Mouse (Mus musculus) kidney, postnatal 10 days (tissue): Measurements from ENCODE around the gene Dclk1.

Source experiments
- DNase-seq: peaks from one replicate; pipeline ENCODE4 v3.0.0; 2021; ENCODE audit warnings: mixed read lengths

Gene Dclk1

DNA sequence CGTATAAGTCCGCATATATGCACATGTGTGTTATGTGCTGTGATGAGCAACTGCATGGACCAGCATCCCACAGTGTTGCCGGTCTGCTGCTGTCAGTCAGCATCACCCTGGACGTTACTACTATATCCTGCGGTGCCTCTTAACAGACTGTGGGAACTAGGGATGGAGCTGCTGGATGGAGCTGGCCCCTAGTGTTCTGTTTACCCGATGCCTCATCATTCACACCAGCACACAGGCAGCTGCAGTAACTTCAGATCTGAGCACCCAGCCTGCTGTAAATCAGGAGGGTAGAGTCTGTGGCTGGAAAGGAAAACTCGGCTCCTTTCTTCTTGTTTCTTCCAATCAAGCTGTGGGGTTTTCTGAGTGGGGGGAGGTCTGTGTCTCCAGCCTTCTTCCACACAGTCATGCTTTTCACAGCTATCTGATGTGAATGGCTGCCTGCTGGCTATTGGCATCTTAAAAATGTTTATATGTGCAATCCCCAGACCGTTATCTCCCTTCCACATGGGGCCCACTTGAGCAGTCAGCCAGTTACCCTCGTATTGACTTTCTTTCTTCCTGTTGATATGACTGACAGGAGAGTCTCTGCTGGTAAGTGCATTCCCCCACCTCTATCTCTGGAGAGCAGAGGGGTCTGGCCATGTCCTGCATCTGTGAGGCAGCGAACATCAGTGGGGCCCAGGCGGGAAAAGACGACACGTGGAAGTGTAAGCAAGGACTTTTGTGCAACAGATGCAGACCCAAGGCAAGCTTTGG, 301.9 kb downstream of the Dclk1 start:
- DNase-seq: no peak

- DNase-seq: no peak
These were observed 303.1 kb downstream of the Dclk1 start for GRCm38 (mm10) chr3:55545296-55545695.

DNA sequence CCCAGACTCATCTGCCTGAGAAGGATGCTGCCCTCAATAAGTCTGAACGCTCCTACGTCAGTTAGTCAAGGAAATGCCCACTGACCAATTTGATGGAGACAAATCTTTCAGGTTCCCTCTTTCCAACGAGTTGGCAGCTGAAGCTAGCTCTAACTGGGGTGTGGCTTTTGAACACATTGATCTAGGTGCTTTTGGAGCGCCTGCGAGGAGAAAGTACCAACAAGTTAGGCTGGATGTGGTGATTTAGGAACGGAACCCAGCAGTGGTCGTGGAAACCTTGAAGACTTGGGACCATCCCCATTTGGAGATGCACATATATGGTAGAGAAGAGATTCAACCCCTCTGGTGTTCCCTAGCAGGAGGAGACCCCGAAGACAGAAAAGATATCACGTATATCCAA, 303.8 kb downstream of the Dclk1 start:
- no peak for DNase-seq

GRCm38 (mm10) chr3:55547106-55547505, 304.9 kb downstream of the Dclk1 start:
- DNase-seq: no peak

DNA sequence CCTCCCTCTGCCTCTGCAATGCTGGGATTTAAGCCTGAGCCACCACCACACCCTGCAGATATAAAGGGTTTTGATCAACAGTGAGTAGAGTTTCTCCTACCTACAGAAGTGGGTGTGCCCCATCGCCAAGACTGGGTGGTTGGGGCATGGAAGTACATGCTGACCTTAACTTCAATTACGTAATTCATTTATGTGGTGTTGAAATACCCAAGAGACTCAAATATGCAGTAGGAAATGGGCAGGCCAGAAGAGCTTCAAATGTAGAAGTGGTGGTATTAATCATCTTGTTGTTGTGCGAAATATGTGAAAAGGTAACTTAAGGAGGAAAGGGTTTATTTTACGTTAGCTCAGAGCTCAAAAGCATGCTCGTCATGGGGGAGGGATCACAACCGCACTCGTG, 307.2 kb downstream of the Dclk1 start:
- no peak for DNase-seq

GRCm38 (mm10) chr3:55550962-55551361, 308.8 kb downstream of the Dclk1 start:
- DNase-seq: no peak

DNA sequence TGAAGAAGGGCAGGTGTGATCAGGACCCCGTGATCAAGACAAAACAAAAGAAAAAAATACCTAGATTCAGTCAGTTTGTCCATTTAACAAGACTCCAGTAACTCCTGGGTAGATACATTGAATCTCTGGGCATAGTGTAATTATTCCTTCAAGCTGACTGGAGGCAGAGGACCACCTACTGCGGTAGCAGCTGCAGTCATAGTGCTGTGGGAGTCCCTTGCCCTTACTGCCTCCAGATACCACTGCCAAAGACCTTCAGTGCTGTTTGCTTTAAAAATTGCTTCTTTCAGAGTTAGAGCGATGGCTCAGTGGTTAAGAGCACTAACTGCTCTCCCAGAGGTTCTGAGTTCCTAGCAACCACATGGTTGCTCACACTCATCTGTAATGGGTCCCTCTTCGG, 309.7 kb downstream of the Dclk1 start:
- no peak for DNase-seq

GRCm38 (mm10) chr3:55553031-55553430, 310.9 kb downstream of the Dclk1 start:
- no peak for DNase-seq

- no peak for DNase-seq
These were observed 313.7 kb downstream of the Dclk1 start for GRCm38 (mm10) chr3:55555848-55556247.

- no peak for DNase-seq
These were observed 316.4 kb downstream of the Dclk1 start for GRCm38 (mm10) chr3:55558570-55558969.

DNA sequence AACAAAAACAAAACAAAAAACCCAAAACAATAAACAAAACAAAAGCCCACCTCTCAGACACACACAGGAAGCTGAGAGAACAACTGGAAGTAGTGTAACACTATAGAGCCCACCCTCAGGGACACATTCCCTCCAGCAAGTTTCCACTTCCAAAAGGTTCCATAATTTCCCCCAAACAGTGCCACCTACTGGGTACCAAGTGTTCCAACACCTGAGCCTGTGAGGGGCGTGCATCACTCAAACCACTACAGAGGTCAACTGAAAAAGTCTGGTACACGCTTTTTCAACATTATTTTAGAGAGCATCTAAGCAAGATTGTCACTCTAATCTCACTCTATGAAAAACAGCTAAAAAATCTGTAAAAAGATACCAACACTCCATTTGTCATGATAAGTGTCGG, 325.3 kb downstream of the Dclk1 start:
- DNase-seq: no peak

DNA sequence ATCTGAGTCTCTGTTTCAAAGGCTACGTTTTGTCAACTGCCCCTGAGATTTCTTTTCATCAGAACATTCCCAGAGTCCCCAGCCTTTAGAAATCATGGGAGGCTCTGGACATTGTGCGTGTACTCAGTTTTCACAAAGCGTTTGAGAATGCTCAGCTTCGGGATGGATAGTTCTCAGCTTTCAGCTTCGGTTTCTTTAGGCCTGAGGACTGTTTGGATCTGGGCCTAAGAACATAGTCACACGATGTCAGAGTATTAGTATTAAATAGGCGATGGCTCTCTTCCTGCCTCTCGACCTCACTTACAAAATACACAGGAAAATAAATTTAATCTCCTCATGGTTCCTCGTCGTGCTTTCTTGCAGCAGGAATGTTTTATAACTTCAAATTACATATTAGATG, 327.4 kb downstream of the Dclk1 start:
- no peak for DNase-seq

- no peak for DNase-seq
These were observed 328.9 kb downstream of the Dclk1 start for GRCm38 (mm10) chr3:55571034-55571433.

- DNase-seq: no peak
These were observed 329.6 kb downstream of the Dclk1 start for GRCm38 (mm10) chr3:55571552-55572296.

GRCm38 (mm10) chr3:55572297-55572681, 330.1 kb downstream of the Dclk1 start:
- no peak for DNase-seq

DNA sequence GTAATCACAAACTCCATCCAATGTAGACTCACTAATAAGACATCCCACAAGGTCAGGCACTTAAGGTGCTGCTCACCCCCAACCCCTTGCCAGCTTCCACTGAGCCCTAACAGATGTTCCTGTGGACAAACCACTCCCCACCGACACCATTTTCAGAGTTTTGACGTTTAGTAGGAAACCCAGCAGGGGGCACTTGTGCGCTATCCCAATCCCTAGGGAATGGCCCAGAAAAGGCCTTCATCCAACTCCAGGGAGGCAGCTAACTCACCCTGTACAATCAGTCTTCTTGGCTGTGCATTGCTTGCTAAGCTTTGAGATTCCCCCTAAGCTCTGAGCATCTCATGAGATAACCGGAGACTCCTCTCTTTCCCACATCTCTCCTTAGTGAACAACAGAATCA, 331.8 kb downstream of the Dclk1 start:
- DNase-seq: peak; percentile 52

GRCm38 (mm10) chr3:55587434-55587971, 345.3 kb downstream of the Dclk1 start:
- no peak for DNase-seq

DNA sequence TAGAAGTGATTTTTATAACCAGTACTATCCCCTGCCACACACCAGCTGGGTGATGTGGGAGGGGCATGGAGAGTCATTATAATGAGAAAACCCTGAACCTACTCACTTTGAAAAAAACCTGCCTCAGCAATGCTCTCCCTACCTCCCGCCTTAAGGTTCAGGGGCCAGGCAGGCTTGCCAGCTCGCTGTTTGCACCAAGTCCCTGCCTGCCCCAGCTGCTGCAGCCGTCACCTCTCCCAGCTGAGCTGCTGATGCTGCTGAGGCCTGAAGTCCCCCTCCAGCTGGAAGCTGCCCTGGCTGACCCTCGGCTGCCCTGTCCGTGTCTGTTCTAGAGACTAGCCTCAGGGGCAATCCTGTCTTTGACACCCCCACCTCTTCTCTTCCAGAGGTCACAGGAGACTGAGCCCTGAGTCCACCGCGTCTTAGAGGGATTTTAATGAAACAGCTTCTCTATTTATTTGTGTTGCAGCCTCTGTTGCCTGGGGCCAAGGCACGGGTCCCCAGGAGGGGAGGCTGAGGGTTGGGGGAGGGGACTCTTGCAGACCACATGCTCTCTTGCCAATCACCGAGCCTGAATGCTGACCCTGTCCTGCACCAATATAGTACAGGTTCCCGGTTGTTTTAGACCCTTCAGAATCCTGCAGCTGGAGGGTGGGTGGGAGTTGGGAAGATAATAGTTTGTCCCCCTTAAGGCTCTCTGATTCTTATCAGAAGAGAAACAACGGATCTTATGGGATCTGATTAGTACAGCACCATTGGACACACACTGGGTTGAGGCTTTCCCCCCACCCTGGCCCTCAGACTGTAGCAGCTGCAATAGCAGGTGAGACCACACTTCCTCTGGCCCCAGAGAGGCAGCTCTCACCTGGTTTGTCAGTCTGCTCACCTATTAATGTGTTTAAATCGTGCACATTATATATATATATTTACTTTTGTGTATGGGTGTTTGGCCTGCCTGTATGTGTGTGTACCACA, 346.1 kb downstream of the Dclk1 start:
- DNase-seq: peak; percentile 59
